Mouse (Mus musculus) midbrain, embryonic 11.5 days (tissue): Measurements from ENCODE around the gene Cutc. TPM values are rescaled to one million over a fixed set of nuclear protein-coding genes. Genes with fewer than 3 reads are reported as not detected.

Source experiments
- ATAC-seq: fragments of 200-750 bp; cut with Nextera tagmentation; 2 replicates; pipeline ENCODE4 v1.8.0; 2017; ENCODE audit warnings: moderate TSS enrichment, moderate library complexity; ENCODE audit not compliant: low FRiP score
- DNase-seq: peaks from one replicate; pipeline ENCODE4 v3.0.0; 2015; ENCODE audit warnings: low spot score; ENCODE audit errors: missing footprints
- H3K27ac ChIP-seq: fragments of 300-500 bp; sonication (generic); 2 replicates; pipeline ENCODE4 v1.5.1; 2014; ENCODE audit warnings: low read depth, low read length
- H3K27me3 ChIP-seq: fragments of 300-500 bp; sonication (generic); 2 replicates; pipeline ENCODE4 v1.6.1; 2014; ENCODE audit warnings: mild to moderate bottlenecking, low read length, moderate library complexity, mixed read lengths; ENCODE audit not compliant: control insufficient read depth, insufficient read depth
- H3K36me3 ChIP-seq: fragments of 300-500 bp; sonication (generic); 2 replicates; pipeline ENCODE4 v1.6.1; 2014; ENCODE audit warnings: mild to moderate bottlenecking, low read length, moderate library complexity, mixed read lengths; ENCODE audit not compliant: control insufficient read depth, insufficient read depth
- H3K4me1 ChIP-seq: fragments of 300-500 bp; sonication (generic); 2 replicates; pipeline ENCODE4 v1.6.1; 2014; ENCODE audit warnings: low read length; ENCODE audit not compliant: control insufficient read depth, insufficient read depth
- H3K4me2 ChIP-seq: fragments of 300-500 bp; sonication (generic); 2 replicates; pipeline ENCODE4 v1.6.1; 2014; ENCODE audit warnings: mild to moderate bottlenecking, moderate library complexity
- H3K4me3 ChIP-seq: fragments of 300-500 bp; sonication (generic); 2 replicates; pipeline ENCODE4 v1.5.1; 2014; ENCODE audit warnings: low read depth, low read length
- H3K9ac ChIP-seq: fragments of 300-500 bp; sonication (generic); 2 replicates; pipeline ENCODE4 v1.6.1; 2014; ENCODE audit warnings: low read length
- H3K9me3 ChIP-seq: fragments of 300-500 bp; sonication (generic); 2 replicates; pipeline ENCODE4 v1.6.1; 2016; ENCODE audit warnings: low read length; ENCODE audit not compliant: control insufficient read depth
- WGBS: fragments of 180-500 bp; shearing (Covaris S2); extraction: QIAGEN DNeasy Blood & Tissue Kit; methylation state at CpG from one replicate; pipeline ENCODE4 v1.1.7; 2014; 5-methylcytosine and 5-hydroxymethylcytosine counted together
- polyA plus RNA-seq: library from polyadenylated mRNA; unstranded; fragments of >200 nt; fragmentation: Nextera tagmentation; extraction: Ambion mirVana; gene quantifications from 2 replicates; pipeline ENCODE4 v1.2.1, GENCODE M21; 2014

The Cutc gene
- polyA plus RNA-seq: 11.6 and 12.8 TPM in 2 replicates

- Histone ChIP-seq H3K27me3 (no peaks in the 10 kb centered on the region), H3K27ac (peak within 1 kb of the TSS; percentile 87), H3K4me3 (peak within 1 kb of the TSS; percentile 55), H3K36me3 (peaks cover 6% of the 10 kb centered on the region), H3K9me3 (no peaks in the 10 kb centered on the region), H3K4me1 (peaks cover 6% of the 10 kb centered on the region), H3K9ac (peak within 1 kb of the TSS; percentile 82), H3K4me2 (peak within 1 kb of the TSS; percentile 64)
- DNase-seq: peak; percentile 100
- ATAC-seq: peak; percentile 95
- under 1% methylated on average over 62 of the region's 62 CpGs for WGBS
Observed at GRCm38 (mm10) chr19:43752489-43753225, at the start of gene Cutc, which contains the start of gene Cox15. Gene Cutc (plus strand): TSS chr19:43752996. Gene Cox15 (minus strand): TSS chr19:43753000.

GRCm38 (mm10) chr19:43704211-43704610 is 48.6 kb upstream of the Cutc start:
- Histone ChIP-seq H3K4me3 (no peak overlapping the region), H3K4me1 (no peaks in the 10 kb centered on the region), H3K4me2 (no peak overlapping the region), H3K9me3 (no peaks in the 10 kb centered on the region; the same call in 1 of the 2 replicates), H3K9ac (no peak overlapping the region), H3K36me3 (peaks cover 7% of the 10 kb centered on the region; the same call in 1 of the 2 replicates), H3K27ac (no peak overlapping the region), H3K27me3 (no peaks in the 10 kb centered on the region)
- WGBS: 94% methylated on average over 11 of the region's 11 CpGs
- no peak for ATAC-seq
- DNase-seq: no peak

- Histone ChIP-seq H3K27me3 (no peaks in the 10 kb centered on the region), H3K36me3 (peaks cover 7% of the 10 kb centered on the region; the same call in 1 of the 2 replicates), H3K4me2 (no peak overlapping the region), H3K4me1 (no peaks in the 10 kb centered on the region), H3K27ac (no peak overlapping the region), H3K9me3 (no peaks in the 10 kb centered on the region; the same call in 1 of the 2 replicates), H3K9ac (no peak overlapping the region), H3K4me3 (no peak overlapping the region)
- ATAC-seq (no peak), DNase-seq (no peak)
- WGBS: 87% methylated on average over 17 of the region's 17 CpGs
Observed at GRCm38 (mm10) chr19:43704787-43705497, 47.9 kb upstream of the Cutc start.

DNA sequence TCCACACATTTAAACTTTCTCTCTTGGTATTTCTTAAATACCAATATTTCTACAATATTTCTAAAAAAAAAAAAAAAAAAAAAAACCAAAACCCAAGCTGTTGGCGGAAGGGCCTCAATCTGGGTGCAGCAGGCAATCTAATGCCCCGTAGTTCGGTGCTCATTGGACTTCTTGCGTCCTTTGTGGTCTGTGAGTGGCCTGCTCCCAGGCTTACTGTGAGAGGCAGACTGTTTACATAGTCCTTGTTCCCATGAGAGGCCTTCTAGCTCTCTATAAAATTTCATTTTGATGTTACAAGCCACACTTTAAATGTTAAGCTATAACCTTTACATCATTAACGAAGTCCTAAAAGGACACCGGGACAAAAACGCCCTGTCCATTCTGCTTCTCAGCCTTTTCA is 44.6 kb upstream of the Cutc start:
- ATAC-seq: no peak

DNA sequence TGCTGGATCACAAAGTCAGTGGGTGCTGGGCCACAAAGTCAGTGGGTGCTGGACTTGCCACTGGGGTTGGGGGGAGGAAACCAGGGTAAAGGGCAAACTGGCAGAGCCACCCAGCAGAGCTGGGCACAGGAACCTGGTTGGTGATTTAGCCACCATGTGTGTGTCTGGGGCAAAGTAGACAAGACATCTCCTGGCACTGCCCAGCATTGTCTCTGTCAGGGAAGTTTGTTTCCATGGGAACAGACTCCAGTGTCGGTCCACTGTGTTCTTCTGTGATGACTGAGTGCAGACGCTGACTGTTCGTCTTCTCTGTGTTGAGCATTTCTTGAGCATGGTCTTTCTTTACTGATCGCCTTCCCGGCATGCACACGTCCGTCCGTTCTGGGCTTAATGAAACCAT is 43.5 kb upstream of the Cutc start:
- no peak for DNase-seq
- H3K36me3 ChIP-seq: peaks cover 2% of the 10 kb centered on the region; the same call in 1 of the 2 replicates
- H3K9ac ChIP-seq: no peak overlapping the region
- no peaks in the 10 kb centered on the region for H3K4me1 ChIP-seq
- WGBS: 81% methylated on average over 8 of the region's 8 CpGs
- H3K9me3 ChIP-seq: no peaks in the 10 kb centered on the region
- no peaks in the 10 kb centered on the region for H3K27me3 ChIP-seq
- ATAC-seq: no peak
- H3K27ac ChIP-seq: no peak overlapping the region
- no peak overlapping the region for H3K4me3 ChIP-seq
- no peak overlapping the region for H3K4me2 ChIP-seq

More for the DNA sequence above, 44.6 kb upstream of the Cutc start:
- no peak overlapping the region for H3K27ac ChIP-seq
- H3K4me3 ChIP-seq: no peak overlapping the region
- no peak overlapping the region for H3K9ac ChIP-seq
- no peaks in the 10 kb centered on the region for H3K4me1 ChIP-seq
- H3K9me3 ChIP-seq: no peaks in the 10 kb centered on the region
- DNase-seq: no peak
- H3K36me3 ChIP-seq: peaks cover 4% of the 10 kb centered on the region; the same call in 1 of the 2 replicates
- no peaks in the 10 kb centered on the region for H3K27me3 ChIP-seq
- WGBS: 95% methylated on average over 7 of the region's 7 CpGs
- no peak overlapping the region for H3K4me2 ChIP-seq

GRCm38 (mm10) chr19:43711159-43711916 is 41.5 kb upstream of the Cutc start:
- Histone ChIP-seq H3K36me3 (no peaks in the 10 kb centered on the region), H3K4me2 (no peak overlapping the region), H3K27ac (no peak overlapping the region), H3K27me3 (no peaks in the 10 kb centered on the region), H3K4me1 (no peaks in the 10 kb centered on the region), H3K9ac (no peak overlapping the region), H3K9me3 (no peaks in the 10 kb centered on the region), H3K4me3 (no peak overlapping the region)
- 66% methylated on average over 22 of the region's 22 CpGs for WGBS
- DNase-seq (no peak), ATAC-seq (no peak)

DNA sequence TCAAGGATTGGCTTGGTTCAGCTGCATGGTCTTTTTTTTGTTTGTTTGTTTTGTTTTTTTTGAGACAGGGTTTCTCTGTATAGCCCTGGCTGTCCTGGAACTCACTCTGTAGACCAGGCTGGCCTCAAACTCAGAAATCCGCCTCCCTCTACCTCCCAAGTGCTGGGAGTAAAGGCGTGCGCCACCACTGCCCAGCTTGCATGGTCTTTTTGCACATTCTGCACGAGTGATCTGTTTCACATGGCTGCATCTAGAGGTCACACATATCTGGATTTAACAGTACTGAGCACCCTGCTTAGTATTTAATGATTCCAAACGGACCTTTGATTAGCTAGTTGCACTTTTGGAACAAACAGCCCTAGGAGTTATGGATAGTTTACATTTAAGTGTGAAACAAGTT is 40.8 kb upstream of the Cutc start:
- no peak overlapping the region for H3K4me3 ChIP-seq
- H3K27ac ChIP-seq: no peak overlapping the region
- DNase-seq (no peak), ATAC-seq (no peak)
- no peaks in the 10 kb centered on the region for H3K4me1 ChIP-seq
- no peaks in the 10 kb centered on the region for H3K9me3 ChIP-seq
- H3K27me3 ChIP-seq: no peaks in the 10 kb centered on the region
- 78% methylated on average over 5 of the region's 5 CpGs for WGBS
- H3K36me3 ChIP-seq: no peaks in the 10 kb centered on the region
- no peak overlapping the region for H3K9ac ChIP-seq
- H3K4me2 ChIP-seq: no peak overlapping the region

DNA sequence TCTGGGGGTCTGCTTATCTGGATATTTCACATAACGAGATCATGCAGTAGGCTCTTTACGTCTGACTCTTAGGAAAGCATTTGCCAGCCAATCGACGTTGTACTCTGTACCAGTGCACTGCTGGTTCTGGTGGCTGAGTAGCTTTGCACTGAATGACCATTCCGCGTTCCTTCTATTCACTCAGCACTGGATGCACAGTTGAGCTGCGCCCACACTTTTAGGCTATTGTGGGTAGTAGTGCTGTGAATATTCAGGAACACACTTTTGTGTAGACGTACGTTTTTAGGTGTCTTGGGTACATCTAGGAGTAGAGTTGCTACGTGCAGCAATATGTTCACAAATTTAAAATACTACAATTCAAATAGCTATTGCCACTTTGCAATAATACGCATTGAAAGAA is 32.7 kb upstream of the Cutc start:
- H3K4me2 ChIP-seq: no peak overlapping the region
- no peaks in the 10 kb centered on the region for H3K27me3 ChIP-seq
- DNase-seq (no peak), ATAC-seq (no peak)
- no peaks in the 10 kb centered on the region for H3K4me1 ChIP-seq
- H3K36me3 ChIP-seq: no peaks in the 10 kb centered on the region; the same call in 1 of the 2 replicates
- no peaks in the 10 kb centered on the region for H3K9me3 ChIP-seq
- H3K27ac ChIP-seq: no peak overlapping the region
- WGBS: 94% methylated on average over 11 of the region's 11 CpGs
- H3K4me3 ChIP-seq: no peak overlapping the region
- no peak overlapping the region for H3K9ac ChIP-seq
